Mouse (Mus musculus) G1E (cell line): ENCODE data around the gene Rai1.

Source experiments
- CTCF ChIP-seq: IDR thresholded peaks from 2 replicates; pipeline ENCODE4 v1.5.1; 2012; ENCODE audit warnings: low read depth, low read length, inconsistent platforms, mixed read lengths
- TAL1 ChIP-seq: conservative IDR thresholded peaks from 2 replicates; pipeline ENCODE4 v1.6.1; 2012; ENCODE audit warnings: low read depth, low read length, inconsistent platforms, mixed read lengths

DNA sequence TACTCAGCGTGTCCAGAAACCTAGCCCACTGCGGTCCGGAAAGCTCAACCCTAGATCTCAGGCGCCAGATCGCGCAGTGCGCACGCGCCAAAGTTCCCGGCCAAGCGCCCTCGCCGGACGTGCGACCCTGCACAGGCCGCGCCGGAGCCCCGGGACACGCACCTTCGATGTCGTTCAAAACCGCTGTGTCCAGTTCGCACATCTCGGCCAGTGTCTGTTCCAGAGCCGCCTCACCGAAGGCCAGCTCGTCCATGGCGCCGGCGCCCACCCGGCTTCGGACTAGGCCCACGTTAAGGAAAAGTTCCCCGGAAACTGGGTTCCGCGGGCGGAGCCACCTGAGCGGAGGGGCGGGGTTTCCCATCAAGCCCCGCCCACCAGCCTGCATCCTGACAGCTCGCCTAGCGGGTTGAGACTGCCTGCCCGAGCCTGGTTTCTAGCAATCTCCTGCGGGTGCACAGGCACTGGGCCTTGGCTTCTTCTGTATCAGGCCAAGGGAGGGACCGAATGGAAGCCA lies 115.5 kb downstream of the Rai1 start:
- TF ChIP-seq CTCF (no peak), TAL1 (no peak)
